Mouse (Mus musculus) C2C12 (cell line): Measurements from ENCODE around the gene Ubxn7. TPM values are rescaled to one million over a fixed set of nuclear protein-coding genes. Genes with fewer than 3 reads are reported as not detected.

Experiments
- H3K27me3 ChIP-seq: one replicate; pipeline ENCODE4 v1.6.1; 2011; ENCODE audit not compliant: control insufficient read depth, insufficient read depth, insufficient read length
- H3K36me3 ChIP-seq: one replicate; pipeline ENCODE4 v1.6.1; 2011; ENCODE audit not compliant: control insufficient read depth, insufficient read depth
- H3K4me3 ChIP-seq: one replicate; pipeline ENCODE4 v1.5.1; 2011; ENCODE audit warnings: mild to moderate bottlenecking, control low read depth; ENCODE audit not compliant: poor library complexity, insufficient read depth, severe bottlenecking
- H3K79me2 ChIP-seq: one replicate; pipeline ENCODE4 v1.6.1; 2011; ENCODE audit not compliant: control insufficient read depth, insufficient read depth
- H3K79me3 ChIP-seq: one replicate; pipeline ENCODE4 v1.6.1; 2011; ENCODE audit warnings: low read depth, control low read depth
- H3ac ChIP-seq: one replicate; pipeline ENCODE3; 2011; ENCODE audit warnings: low read depth; ENCODE audit not compliant: control insufficient read depth, insufficient read length
- CEBPB ChIP-seq: IDR thresholded peaks from one replicate; pipeline ENCODE4 v1.6.1; 2011; ENCODE audit warnings: low read depth, mild to moderate bottlenecking, control low read depth, moderate library complexity
- CTCF ChIP-seq: IDR thresholded peaks from one replicate; pipeline ENCODE4 v1.5.1; 2011; ENCODE audit not compliant: control insufficient read depth, insufficient read depth, insufficient read length
- FOSL1 ChIP-seq: IDR thresholded peaks from one replicate; pipeline ENCODE4 v1.8.0; 2011; ENCODE audit warnings: mild to moderate bottlenecking, low read length; ENCODE audit not compliant: poor library complexity, insufficient read depth, severe bottlenecking
- MAX ChIP-seq: IDR thresholded peaks from one replicate; pipeline ENCODE4 v1.6.1; 2011; ENCODE audit warnings: mild to moderate bottlenecking, control low read depth
- MYOD1 ChIP-seq: IDR thresholded peaks from one replicate; pipeline ENCODE4 v1.6.1; 2011; ENCODE audit warnings: low read depth; ENCODE audit not compliant: control insufficient read depth, insufficient read length
- MYOG ChIP-seq: IDR thresholded peaks from one replicate; pipeline ENCODE4 v1.6.1; 2011; ENCODE audit not compliant: control insufficient read depth, insufficient read length; ENCODE audit errors: extremely low read depth
- USF1 ChIP-seq: IDR thresholded peaks from one replicate; pipeline ENCODE4 v1.6.1; 2011; ENCODE audit warnings: low read depth, mild to moderate bottlenecking, control low read depth, moderate library complexity
- polyA plus RNA-seq: library from polyadenylated mRNA; unstranded; fragments of >200 nt; fragmentation: generic; extraction: Trizol; gene quantifications from one replicate; pipeline ENCODE4 v1.2.1, GENCODE M21; 2012; ENCODE audit warnings: missing spikeins

The Ubxn7 gene
- polyA plus RNA-seq, 1 experiment = 10.8 TPM

- TF ChIP-seq MYOD1 = no peak
- TF ChIP-seq FOSL1 = no peak
- TF ChIP-seq MAX = no peak
- no peak for TF ChIP-seq CEBPB
- no peak for TF ChIP-seq MYOG
- no peak for TF ChIP-seq USF1
- no peak for TF ChIP-seq CTCF
- Histone ChIP-seq H3K36me3 (no peaks in the 10 kb centered on the region), H3K27me3 (no peaks in the 10 kb centered on the region), H3K4me3 (no peak overlapping the region), H3K79me2 (no peaks in the 10 kb centered on the region), H3ac (no peak overlapping the region), H3K79me3 (no peaks in the 10 kb centered on the region)
These were observed 109.4 kb downstream of the Ubxn7 start for GRCm38 (mm10) chr16:32441432-32441831.

Other genes with a start within 250 kb of the Ubxn7 start
- 30.8 TPM for gene Pigx, start 232.5 kb upstream of the Ubxn7 start, polyA plus RNA-seq
- gene Cep19, start 232.5 kb upstream of the Ubxn7 start, polyA plus RNA-seq = 4.2 TPM
- not detected for gene Nrros, start 166.7 kb upstream of the Ubxn7 start, polyA plus RNA-seq
- not detected for gene Bex6, start 152.4 kb upstream of the Ubxn7 start, polyA plus RNA-seq
- gene Fbxo45, start 85.1 kb upstream of the Ubxn7 start, polyA plus RNA-seq = 5.8 TPM
- gene Wdr53, start 85.0 kb upstream of the Ubxn7 start, polyA plus RNA-seq = 10.9 TPM
- gene Smco1, start 60.8 kb upstream of the Ubxn7 start, polyA plus RNA-seq = not detected
- 7.4 TPM for gene Rnf168, start 54.8 kb upstream of the Ubxn7 start, polyA plus RNA-seq
- not detected for gene Tm4sf19, start 68.2 kb downstream of the Ubxn7 start, polyA plus RNA-seq
- 16.6 TPM for gene Tctex1d2, start 87.4 kb downstream of the Ubxn7 start, polyA plus RNA-seq
- gene Pcyt1a, start 98.7 kb downstream of the Ubxn7 start, polyA plus RNA-seq = 14.3 TPM
- gene Slc51a, start 155.6 kb downstream of the Ubxn7 start, polyA plus RNA-seq = 0.14 TPM
- gene Zdhhc19, start 164.0 kb downstream of the Ubxn7 start, polyA plus RNA-seq = not detected